Mouse (Mus musculus): ENCODE results near the gene Ccdc15.

Ccdc15 gene

DNA sequence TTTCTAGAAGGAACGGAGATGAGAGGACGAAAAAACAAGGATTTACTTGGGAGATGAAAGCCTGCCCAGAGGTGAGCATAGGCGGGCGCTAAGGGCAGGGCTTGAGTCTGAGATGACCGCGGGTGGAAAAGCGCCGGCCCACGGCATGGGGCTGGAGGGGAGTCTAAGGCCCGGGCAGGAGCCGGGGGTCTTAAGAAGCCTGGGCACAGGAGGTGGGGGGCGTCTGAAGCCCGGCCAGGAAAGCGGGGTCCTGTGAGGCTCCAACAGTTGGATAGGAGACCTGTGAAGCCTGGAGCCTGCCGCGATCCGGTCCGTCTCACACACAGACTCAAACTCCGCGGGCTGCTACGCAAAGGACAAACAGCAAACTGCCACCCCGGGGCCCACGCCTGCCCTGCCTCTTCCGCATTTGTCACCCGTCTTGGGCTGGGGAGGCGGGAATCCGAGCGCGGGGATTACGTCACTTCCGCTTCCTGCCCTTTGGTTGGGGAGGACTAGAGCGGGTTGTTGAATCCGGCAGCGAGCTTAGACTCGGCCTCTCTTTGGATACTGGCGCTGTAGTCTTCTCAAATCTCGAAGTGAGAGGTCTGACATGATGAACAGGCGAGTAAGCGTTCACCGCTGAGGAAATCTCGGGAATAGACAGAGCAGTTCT is at the start of gene Ccdc15:
Gene Ccdc15, minus strand, starts transcription at position 445 of the 655 bp plus-strand sequence.
- DNase-seq, result peak; percentile 97

DNA sequence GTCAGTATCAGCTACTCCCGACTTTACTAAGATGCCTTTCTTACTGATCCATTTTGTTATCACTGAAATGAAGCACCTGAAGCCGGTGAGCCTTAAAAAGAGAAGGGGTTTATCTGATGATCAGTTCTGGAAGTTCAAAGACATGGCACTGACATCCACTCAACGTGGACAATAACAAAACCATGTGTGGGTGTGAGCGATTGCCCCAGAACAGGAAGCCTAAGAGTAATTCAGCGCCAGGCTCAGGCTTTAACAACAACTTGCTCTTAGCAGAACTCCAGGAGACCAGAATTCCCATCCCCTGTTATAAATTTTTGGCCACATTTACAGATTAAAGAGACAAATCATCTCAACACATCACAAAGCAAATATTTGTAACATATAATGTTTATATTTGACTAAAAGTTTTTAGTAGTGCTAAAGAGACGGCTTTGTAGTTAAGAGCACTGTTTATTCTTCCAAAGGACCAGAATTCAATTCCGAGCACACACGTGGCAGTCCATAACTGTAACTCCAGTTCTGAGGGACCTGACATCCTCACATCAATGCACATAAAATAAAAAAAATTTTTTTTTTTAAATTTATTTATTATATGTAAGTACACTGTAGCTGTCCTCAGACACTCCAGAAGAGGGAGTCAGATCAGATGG is 45.4 kb upstream of the Ccdc15 start:
- DNase-seq, result no peak

GRCm38 (mm10) chr9:37392071-37392470 is 43.8 kb upstream of the Ccdc15 start:
- no peak for DNase-seq

- no peak for DNase-seq
Observed at GRCm38 (mm10) chr9:37390891-37391290, 42.7 kb upstream of the Ccdc15 start.

GRCm38 (mm10) chr9:37384284-37385182 is 36.3 kb upstream of the Ccdc15 start:
- DNase-seq, result peak; percentile 67

DNA sequence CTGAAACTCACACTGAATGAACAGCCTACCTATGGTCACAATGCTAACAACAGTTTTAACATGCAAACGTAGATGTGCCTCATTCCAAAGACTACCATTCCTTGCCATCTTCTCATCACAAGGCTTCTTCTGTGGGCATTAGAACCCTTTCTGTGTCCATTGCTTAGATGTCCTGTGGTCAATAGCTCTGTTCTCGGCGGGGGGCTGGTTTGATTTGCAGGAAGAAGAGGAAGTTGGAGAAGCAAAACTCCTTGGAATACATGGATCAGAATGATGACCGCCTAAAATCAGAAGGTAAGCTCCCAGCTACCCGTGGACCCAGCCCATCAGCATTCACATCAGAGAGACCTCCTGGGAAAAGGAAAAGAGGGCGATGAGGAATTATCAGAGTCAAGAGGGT is 34.9 kb upstream of the Ccdc15 start:
- no peak for DNase-seq

DNA sequence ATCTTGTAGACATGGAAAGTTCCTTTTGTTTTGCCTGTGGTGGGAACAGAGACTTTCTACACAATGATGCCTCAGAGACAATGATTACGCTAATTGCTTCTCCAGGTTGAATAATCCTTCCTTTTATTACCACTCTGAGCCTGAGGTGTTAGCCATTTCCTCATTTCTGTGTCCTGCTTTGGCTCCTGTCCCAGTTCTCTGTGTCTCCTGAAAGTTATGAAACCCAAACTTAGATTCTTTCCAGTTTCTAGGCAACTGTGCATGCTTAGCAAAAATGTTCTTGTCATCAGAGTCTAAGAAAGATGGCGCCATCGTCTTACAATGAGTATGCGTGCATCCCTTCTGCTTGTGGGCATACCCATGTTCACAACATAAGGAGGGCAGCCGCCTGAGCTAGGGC is 27.5 kb upstream of the Ccdc15 start:
- peak; percentile 74 for DNase-seq

GRCm38 (mm10) chr9:37371232-37371801 is 23.1 kb upstream of the Ccdc15 start:
- DNase-seq, result no peak

- peak; percentile 86 for DNase-seq
Observed at GRCm38 (mm10) chr9:37368860-37369259, 20.6 kb upstream of the Ccdc15 start.

DNA sequence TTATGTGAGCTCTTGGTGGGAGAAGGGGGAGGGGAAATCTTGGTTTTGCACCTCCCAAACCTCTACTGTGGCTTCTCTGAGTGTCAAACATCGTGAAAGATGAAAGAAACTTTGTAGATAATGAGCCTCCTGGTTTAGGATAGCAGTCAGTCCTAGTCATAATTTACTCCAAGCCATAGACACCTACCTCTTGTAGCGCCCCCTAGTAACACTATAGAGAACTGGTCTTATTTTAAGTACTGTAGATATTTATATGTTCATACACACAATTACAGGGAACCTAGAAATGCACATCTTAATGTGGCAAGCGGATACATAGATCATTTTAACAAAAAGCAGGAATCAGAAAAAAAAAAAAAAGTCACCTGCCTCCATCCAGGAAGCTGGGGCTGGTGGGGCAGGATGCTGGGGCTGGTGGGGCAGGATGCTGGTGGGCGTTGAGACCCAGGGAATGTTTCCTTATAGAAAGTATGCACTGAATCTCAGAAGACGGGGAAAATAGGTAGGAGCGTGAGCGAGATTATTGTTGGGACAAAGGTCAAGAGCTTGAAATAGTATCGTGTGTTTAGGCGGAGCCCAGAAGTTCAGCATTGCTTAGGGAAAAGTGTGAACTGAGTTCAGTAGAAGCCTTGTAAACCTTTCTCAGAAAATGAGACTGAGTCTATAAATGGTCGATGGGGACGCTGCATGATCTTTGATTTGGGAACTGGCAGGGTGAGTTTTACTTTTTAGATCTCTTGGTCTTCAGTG is 20.0 kb upstream of the Ccdc15 start:
- no peak for DNase-seq

DNA sequence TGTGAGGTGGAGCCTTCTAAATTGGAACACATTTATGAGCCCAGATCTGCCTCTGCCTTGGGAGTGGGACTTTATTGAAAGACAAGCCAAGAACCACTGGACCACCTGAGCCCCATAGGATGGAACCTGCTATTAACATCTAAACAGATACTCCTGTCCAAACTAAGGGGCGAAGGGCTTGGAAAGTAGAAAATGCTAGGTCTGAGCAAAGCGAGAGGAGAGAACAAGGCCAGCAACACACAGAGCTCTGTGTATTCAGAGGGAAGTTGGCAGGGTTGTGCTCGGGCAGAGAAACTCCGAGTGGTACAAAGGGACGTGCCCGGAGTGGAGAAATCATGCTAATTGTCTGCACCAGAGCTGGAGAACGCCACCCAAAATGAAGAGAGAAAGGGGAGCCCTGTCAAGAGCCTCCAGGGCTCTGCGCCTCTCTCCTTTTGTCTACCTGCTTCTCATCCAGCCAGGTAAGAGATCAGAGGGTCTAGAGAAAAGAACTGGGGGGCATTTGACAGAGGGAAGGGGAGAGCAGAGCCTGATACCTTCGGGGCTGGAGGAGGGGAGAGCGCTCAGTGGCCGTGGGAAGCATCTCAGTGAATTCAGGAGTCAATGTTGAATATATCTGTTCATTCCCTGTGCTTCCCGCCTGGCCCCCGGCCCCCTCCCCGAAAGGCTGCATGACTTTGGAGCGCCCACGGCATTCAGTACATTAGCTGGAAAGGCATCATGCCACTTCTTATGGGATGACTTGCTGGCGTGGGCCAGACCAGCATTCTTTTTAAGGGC is 19.3 kb upstream of the Ccdc15 start, which contains the start of gene Hepacam:
Gene Hepacam, plus strand, starts transcription at position 51 of the 780 bp plus-strand sequence.
- no peak for DNase-seq

DNA sequence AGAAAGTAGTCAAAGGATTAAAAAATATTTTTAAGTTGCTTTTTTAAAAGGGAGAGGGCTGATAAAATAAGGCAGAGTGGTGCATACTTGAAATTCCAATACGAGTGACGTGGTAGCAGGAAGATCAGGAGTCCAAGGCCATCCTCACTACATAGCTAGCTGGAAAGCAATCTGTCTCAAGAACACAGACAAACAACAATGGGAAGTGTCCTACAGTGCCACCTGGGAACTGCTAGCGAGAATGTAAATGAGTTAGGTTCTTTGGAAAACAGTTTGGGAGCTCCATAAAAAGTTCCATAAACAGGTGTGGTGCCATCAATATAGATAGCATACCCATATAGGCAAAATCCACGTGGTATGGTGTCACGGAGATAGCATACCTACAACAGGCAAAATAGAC is 17.5 kb upstream of the Ccdc15 start:
- no peak for DNase-seq

DNA sequence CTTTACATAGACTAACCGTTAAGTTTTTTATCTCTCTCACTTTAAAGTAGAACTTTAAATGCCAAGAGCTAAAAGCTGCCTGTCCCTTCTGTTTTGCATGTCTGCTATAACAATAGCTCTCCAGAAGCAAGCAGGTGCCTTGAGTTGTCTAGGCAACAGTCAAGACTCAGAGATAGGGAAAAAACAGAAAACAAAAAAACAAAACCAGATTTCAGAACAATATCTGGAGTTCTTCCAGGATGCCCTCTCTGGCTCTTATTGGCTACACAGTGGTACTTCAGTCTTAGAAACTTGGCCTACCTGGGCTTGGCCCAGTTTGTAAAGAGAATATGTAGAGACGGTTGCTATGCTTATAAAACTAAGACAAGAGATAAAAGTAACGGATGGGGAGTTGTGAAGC is 16.2 kb upstream of the Ccdc15 start:
- DNase-seq, result no peak

DNA sequence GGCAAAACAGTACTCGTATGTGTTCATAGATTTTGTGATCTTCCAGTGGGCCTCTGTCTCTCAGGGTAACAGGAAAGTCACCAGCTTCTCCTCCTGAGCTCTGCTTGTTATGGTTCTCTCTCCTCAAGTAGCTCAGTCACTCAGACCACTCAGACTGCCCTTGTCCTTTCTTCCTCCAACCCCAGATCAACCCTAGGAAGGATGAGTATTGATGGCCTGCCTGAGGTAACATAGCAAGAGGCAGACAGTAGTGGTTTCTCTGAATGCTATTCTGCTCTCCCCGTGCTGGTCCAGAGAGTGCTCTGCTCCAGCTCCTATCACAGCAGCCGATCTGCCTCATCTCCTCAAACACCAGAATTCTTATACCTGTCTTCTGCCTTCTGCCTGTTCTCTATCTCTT is 15.3 kb upstream of the Ccdc15 start:
- no peak for DNase-seq

DNA sequence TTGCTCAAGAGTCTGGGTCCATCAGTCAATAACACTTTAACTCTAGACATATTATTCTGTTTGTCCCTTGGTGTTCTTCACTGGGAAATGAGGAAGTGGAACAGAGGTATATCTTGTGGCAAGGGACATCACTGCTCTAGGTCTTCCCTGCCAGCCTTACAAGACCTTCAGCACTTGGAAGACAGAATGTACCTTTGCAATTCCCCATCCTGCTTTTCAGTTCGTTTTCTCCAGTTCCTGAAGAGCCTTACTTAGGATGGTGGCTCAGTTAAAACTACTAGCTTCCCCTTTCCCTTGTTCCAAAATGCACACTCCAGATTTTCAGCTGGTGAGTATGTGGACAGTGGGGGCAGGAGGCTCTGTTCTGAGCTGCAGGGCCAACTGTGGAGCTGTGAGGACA is 14.6 kb upstream of the Ccdc15 start:
- no peak for DNase-seq

GRCm38 (mm10) chr9:37362084-37362483 is 13.9 kb upstream of the Ccdc15 start:
- no peak for DNase-seq

DNA sequence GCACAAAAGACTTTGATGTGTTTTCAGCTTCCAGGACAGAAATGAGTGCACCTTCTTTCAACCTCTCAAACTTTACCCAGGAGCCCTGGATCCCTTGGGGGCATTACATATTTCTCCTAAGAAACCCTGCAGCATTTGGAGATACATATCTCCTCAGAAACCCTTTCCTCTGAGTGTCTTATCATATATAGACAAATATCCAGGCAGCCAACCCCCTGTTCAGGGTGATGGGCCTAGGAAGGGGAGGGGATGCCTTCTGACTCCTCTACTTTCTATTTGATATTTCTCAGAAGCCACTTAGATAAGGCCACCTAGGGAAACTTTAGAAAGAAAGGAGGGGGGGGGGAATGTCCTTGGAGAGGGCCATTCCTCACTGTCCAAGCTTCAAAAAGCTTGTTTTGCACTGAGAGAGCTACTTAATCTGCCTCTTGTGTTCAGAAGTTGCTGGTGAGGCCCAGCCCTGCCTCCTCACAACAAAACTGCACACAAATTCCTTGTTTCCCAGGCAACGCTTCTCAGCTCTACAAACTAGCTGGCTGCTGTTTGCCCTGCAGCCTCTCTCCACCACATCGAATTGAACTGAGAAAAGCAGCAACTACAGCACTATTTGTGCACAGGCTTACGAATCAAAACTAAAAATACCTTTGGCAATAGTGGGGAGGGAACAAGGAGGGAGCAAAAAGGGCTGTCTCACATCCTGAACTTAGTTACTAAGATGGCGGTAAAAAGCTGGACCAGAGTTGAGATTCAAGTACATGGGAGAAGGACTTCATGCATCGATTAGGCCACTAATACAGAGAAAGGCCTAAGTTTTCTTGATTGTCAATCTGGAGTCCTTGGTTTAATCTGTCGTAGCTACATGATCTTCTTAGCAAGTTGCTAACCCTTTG is 11.3 kb upstream of the Ccdc15 start:
- DNase-seq, result peak; percentile 86

DNA sequence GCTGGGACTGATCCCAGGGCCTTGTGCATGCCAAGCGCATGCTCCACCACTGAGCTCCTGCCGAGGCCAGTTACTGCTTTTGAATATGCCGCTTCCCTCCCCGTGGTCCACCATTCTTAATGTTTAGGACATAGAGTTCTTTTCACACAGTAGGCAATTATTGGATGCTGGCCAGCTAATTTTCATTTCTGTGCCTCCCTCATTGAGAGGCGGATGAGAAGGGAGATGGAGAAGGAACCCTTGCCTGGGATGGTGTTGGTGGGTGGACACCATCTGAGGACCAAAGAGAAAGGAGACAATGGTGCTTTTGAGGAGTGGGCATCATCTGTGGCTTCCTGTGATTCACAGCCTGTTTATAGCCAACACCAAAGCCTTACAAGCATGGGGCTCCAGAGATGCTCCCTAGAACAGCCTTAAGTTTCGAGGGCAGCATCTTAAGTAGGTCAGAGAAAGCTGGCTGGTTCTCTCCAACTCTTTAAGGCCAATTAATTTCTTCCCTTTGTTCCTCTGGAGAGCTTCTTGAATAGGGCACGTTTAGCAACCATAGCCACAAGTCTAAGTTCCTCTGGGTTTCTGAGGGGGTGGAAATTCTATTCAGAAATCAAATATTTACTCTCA is 10.6 kb upstream of the Ccdc15 start:
- peak; percentile 35 for DNase-seq

GRCm38 (mm10) chr9:37354485-37354884 is 6.3 kb upstream of the Ccdc15 start:
- DNase-seq, result no peak

DNA sequence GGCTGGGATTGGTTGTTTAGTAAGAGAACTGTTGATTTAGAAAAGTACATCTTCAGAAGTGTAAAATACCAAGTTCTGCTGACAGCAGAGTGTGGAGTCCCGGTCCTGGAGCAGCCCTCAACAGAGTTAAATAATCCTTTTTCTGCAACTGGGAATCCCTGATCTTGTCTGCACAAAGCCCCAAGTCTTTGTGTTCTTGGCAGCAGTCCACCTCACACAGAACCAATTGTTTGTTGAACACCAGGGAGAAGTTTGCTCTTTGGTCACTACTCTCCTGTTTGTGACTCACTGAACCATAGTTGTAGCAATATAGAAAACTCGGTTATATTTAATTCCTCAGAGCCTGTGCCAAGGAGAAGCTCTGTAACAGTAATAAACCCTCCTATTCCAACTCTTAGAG is 3.0 kb upstream of the Ccdc15 start:
- DNase-seq, result peak; percentile 42

Data from lung, postnatal 36 days (tissue).